Mouse (Mus musculus): ENCODE measurements around the gene Acvrl1.

DNA sequence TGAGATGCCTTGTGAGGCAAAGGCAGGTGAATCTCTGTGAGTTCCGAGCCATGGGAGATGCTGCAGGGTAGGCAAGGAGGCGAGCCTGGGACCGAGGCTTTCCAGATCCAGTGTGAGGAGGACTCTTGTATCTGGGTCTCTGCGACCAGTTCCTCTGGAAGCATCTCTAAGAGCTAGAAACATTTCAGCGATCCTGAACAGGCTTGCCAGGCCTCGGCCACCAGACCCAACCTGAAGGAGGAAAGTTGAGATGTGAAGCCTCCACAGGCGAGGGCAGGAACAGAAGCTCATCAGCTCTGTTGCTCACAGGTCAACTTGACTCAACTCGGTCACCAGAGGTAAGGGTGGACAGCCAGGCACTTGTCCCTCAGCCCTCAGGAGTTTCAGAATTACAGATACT, 36.8 kb upstream of the Acvrl1 start:
- no peak for TF ChIP-seq CTCF (IDR thresholded peaks at IDR 0.05; ENCODE audit: low read depth)
- TF ChIP-seq EP300 (IDR thresholded peaks at IDR 0.05; ENCODE audit: low read depth), result no peak
